Mouse (Mus musculus) adrenal gland (tissue): ENCODE results near the gene Pla2g2d.
"Not testable (repeated sequence)": the region's sequence is repeated elsewhere in the genome, so short reads cannot be mapped to it uniquely, and the experiment has no call there.

Source experiments
- intact Hi-C: fragments of 180-260 bp; cut with DNase I; formaldehyde crosslinking; loops from one replicate; pipeline ENCODE4 v1.15.1; 2025

Gene Pla2g2d

GRCm38 (mm10) chr4:138821036-138821435 lies 45.5 kb downstream of the Pla2g2d start:
- intact Hi-C loops = no loop called here

GRCm38 (mm10) chr4:138824161-138824560 lies 48.6 kb downstream of the Pla2g2d start:
- intact Hi-C loops = not testable (repeated sequence)

- intact Hi-C loops = no loop called here
Measured at GRCm38 (mm10) chr4:138824660-138825059, 49.1 kb downstream of the Pla2g2d start.

- intact Hi-C loops = no loop called here
Measured at GRCm38 (mm10) chr4:138825751-138826567, 50.4 kb downstream of the Pla2g2d start.

- intact Hi-C loops = no loop called here
Measured at GRCm38 (mm10) chr4:138827147-138827546, 51.6 kb downstream of the Pla2g2d start.
